Mouse (Mus musculus): ENCODE measurements around the gene Apmap. TPM values are rescaled to one million over a fixed set of nuclear protein-coding genes. Genes with fewer than 3 reads are reported as not detected.

Gene Apmap
- polyA plus RNA-seq, 1 experiment from 2014 or later: 35.7 TPM

DNA sequence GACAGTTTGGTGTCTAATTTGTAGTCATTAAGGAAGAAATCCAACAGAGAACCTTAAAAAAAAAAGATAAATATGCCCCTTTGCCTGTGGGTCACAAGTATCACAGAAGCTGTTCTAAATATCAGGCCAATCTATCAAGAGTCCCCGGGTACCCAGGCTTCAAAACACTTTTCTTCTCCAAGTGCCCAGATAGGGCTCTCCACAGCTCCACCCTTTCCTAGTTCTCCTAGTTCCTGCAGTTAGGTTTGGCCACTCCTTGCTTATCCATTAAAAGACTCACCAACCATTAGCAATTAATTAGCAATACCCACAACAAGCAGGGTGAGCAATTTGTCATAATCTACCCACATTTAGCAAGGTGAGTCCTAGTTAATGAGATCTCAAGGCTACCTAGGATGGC, 1.3 kb downstream of the Apmap start:
- H3K27ac ChIP-seq: no peak overlapping the region
- ATAC-seq (ENCODE audit: low FRiP score): no peak
- H3K4me1 ChIP-seq: peaks cover 9% of the 10 kb centered on the region
- H3K4me2 ChIP-seq: peak overlapping the region; percentile 86
- no peaks in the 10 kb centered on the region for H3K36me3 ChIP-seq (replicated peaks)
- H3K27me3 ChIP-seq: no peaks in the 10 kb centered on the region
- H3K9ac ChIP-seq: no peak overlapping the region
- WGBS: 86% methylated on average over 1 of the region's 1 CpGs
- no peaks in the 10 kb centered on the region for H3K9me3 ChIP-seq
- peak overlapping the region; percentile 88 for H3K4me3 ChIP-seq (replicated peaks)

DNA sequence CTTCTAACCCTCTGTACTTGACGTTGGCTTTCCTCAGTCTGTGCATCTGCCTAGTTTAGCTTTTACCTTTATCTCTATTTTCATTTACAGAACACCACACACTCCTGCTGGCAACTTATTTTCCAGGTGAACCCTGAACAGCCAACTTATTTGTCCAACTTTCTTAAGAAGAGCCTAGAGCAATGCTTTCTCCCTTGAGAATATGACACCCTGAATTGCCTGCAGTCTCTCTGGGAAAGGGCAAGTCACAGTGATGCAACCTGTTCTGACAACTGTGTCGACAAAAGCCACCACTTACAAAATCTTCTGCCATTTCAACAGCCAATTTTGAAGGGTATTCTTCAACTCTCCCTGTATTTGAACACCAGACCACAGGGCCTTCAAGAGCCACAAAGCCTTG, 3.6 kb downstream of the Apmap start:
- Histone ChIP-seq H3K27ac (no peak overlapping the region), H3K4me1 (peaks cover 9% of the 10 kb centered on the region), H3K27me3 (no peaks in the 10 kb centered on the region), H3K9me3 (no peaks in the 10 kb centered on the region), H3K36me3 (replicated peaks) (no peaks in the 10 kb centered on the region), H3K4me3 (replicated peaks) (no peak overlapping the region), H3K4me2 (no peak overlapping the region), H3K9ac (no peak overlapping the region)
- WGBS: 76% methylated on average over 2 of the region's 2 CpGs
- ATAC-seq (ENCODE audit: low FRiP score): no peak

- no peak overlapping the region for H3K9ac ChIP-seq
- no peaks in the 10 kb centered on the region for H3K36me3 ChIP-seq (replicated peaks)
- no peaks in the 10 kb centered on the region for H3K27me3 ChIP-seq
- peaks cover 2% of the 10 kb centered on the region for H3K4me1 ChIP-seq
- H3K4me2 ChIP-seq: no peak overlapping the region
- H3K27ac ChIP-seq: no peak overlapping the region
- no peak overlapping the region for H3K4me3 ChIP-seq (replicated peaks)
- ATAC-seq (ENCODE audit: low FRiP score): no peak
- H3K9me3 ChIP-seq: no peaks in the 10 kb centered on the region
- 96% methylated on average over 2 of the region's 2 CpGs for WGBS
Measured at GRCm38 (mm10) chr2:150602166-150602565, 6.2 kb downstream of the Apmap start.

DNA sequence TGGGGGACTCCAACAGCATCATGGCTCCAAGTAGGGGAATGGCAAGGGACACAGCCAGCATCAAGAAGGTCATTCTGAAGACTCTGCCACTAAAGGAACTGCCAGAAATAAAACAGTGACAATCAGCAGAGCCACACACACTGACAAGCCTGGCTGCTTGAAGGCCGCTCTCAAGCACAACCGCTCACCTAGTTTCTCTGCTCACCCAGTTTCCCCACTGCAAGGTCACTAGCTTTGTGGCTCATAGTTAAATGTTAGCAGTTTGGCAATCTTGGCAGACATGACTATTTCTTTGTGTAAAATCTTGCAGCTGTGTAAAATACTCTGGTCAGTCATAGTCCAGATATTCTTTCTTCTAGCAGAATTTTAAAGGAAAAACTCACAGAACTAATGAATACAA, 8.1 kb downstream of the Apmap start:
- WGBS: 95% methylated on average over 2 of the region's 2 CpGs
- no peaks in the 10 kb centered on the region for H3K36me3 ChIP-seq (replicated peaks)
- no peaks in the 10 kb centered on the region for H3K27me3 ChIP-seq
- H3K4me1 ChIP-seq: no peaks in the 10 kb centered on the region
- no peak overlapping the region for H3K4me3 ChIP-seq (replicated peaks)
- no peak overlapping the region for H3K27ac ChIP-seq
- no peaks in the 10 kb centered on the region for H3K9me3 ChIP-seq
- ATAC-seq (ENCODE audit: low FRiP score): no peak
- H3K4me2 ChIP-seq: no peak overlapping the region
- no peak overlapping the region for H3K9ac ChIP-seq

DNA sequence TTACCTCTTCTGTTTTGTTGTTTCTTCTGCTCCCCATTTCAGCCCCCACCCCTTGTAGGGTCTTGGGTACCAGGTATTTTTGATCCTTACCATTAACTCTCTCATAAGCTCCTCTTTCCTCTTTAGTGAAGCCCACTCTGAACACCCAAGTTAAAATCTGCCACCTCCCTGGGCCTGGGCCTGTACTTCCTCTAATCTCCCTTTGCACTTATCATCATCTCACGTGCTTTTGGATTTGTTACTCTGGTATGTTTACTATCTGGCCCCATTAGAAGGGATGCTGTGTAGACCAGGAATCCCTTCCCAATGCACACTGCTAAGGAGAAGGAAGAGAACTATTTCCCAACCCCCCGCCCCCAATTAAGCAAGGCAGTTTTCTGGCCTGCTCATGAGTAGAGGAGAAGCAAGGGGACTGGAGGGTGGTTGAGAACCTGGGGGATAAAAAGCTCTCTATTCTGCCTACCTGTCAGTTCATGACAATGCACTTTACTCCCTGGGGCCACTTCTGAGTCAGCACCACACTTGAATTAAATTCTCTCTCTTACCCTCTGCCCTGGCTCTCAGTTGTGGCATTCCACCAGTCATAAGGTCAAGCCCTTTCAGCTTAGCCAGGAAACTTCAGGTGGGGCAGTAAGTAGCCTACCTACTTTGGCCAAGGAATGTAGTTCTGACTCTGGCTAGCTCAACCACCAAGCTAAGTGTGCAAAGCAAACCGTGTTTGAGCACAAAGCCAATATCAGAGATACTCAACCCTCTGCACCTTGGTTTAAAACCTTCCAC, 12.8 kb downstream of the Apmap start:
- peaks cover 12% of the 10 kb centered on the region; the same call in 1 of the 2 replicates for H3K36me3 ChIP-seq (replicated peaks)
- no peak for ATAC-seq (ENCODE audit: low FRiP score)
- H3K27me3 ChIP-seq: no peaks in the 10 kb centered on the region
- no peak overlapping the region for H3K27ac ChIP-seq
- no peak overlapping the region for H3K4me3 ChIP-seq (replicated peaks)
- H3K4me2 ChIP-seq: no peak overlapping the region
- 91% methylated on average over 3 of the region's 3 CpGs for WGBS
- no peak overlapping the region for H3K9ac ChIP-seq
- H3K4me1 ChIP-seq: no peaks in the 10 kb centered on the region
- no peaks in the 10 kb centered on the region for H3K9me3 ChIP-seq

DNA sequence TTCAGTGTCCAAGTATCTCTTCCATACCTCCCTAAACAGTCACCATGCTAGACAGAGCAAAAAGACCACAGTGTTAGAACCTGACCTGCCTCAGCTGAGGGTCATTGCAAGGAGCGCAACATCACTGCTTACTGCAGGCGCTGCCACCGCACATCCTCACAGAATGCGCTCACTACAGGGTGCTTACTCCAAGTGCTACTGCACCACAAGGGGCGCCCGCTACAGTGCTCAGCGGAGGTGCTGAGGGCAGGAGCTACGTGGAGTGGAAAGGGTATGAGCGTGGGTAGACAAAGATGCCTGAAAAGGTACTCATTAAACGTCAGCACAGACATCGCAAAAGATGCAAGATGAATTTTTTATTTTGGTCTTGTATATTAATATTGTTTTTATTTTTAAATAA, 19.3 kb downstream of the Apmap start:
- Histone ChIP-seq H3K4me2 (no peak overlapping the region), H3K4me3 (replicated peaks) (no peak overlapping the region), H3K27me3 (no peaks in the 10 kb centered on the region), H3K4me1 (no peaks in the 10 kb centered on the region), H3K27ac (no peak overlapping the region), H3K36me3 (replicated peaks) (peaks cover 54% of the 10 kb centered on the region), H3K9ac (no peak overlapping the region), H3K9me3 (no peaks in the 10 kb centered on the region)
- no peak for ATAC-seq (ENCODE audit: low FRiP score)
- 72% methylated on average over 11 of the region's 11 CpGs for WGBS

GRCm38 (mm10) chr2:150579628-150580027, 28.7 kb downstream of the Apmap start:
- WGBS: 92% methylated on average over 1 of the region's 1 CpGs
- Histone ChIP-seq H3K9ac (no peak overlapping the region), H3K27ac (no peak overlapping the region), H3K36me3 (replicated peaks) (peaks cover 19% of the 10 kb centered on the region), H3K9me3 (no peaks in the 10 kb centered on the region), H3K27me3 (no peaks in the 10 kb centered on the region), H3K4me1 (no peaks in the 10 kb centered on the region), H3K4me2 (no peak overlapping the region), H3K4me3 (replicated peaks) (no peak overlapping the region)
- ATAC-seq (ENCODE audit: low FRiP score): no peak

DNA sequence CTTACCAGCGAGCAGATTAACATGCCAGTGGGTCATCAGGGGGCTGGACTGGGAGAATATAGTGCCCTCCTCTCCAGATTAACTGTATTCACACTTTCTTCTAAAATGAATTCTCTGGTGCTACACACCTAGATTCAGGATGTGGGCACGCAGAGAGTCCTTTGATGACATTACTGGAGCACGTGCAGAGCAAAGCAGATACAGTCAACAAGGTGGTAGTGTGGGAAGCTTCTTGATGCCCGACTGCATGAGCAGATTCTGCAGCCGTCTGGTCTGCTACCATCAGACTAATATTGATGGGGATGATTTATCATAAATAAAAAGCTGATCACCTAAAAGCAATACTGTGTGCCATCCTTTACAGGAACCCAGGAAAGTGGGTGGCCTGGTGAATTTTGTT, 29.8 kb downstream of the Apmap start:
- no peaks in the 10 kb centered on the region for H3K4me1 ChIP-seq

GRCm38 (mm10) chr2:150576256-150576655, 32.1 kb downstream of the Apmap start:
- ATAC-seq (ENCODE audit: low FRiP score): no peak
- Histone ChIP-seq H3K36me3 (replicated peaks) (0 out of 2 replicates have a peak, but pooled peaks cover 4% of the 10 kb centered on the region), H3K27ac (no peak overlapping the region), H3K9me3 (no peaks in the 10 kb centered on the region), H3K4me1 (no peaks in the 10 kb centered on the region), H3K4me2 (no peak overlapping the region), H3K9ac (no peak overlapping the region), H3K27me3 (no peaks in the 10 kb centered on the region), H3K4me3 (replicated peaks) (no peak overlapping the region)
- 90% methylated on average over 1 of the region's 1 CpGs for WGBS

More for the DNA sequence above, 29.8 kb downstream of the Apmap start:
- Histone ChIP-seq H3K36me3 (replicated peaks) (peaks cover 9% of the 10 kb centered on the region), H3K27ac (no peak overlapping the region), H3K4me2 (no peak overlapping the region), H3K9me3 (no peaks in the 10 kb centered on the region), H3K9ac (no peak overlapping the region), H3K27me3 (no peaks in the 10 kb centered on the region), H3K4me3 (replicated peaks) (no peak overlapping the region)
- 85% methylated on average over 5 of the region's 5 CpGs for WGBS
- no peak for ATAC-seq (ENCODE audit: low FRiP score)

DNA sequence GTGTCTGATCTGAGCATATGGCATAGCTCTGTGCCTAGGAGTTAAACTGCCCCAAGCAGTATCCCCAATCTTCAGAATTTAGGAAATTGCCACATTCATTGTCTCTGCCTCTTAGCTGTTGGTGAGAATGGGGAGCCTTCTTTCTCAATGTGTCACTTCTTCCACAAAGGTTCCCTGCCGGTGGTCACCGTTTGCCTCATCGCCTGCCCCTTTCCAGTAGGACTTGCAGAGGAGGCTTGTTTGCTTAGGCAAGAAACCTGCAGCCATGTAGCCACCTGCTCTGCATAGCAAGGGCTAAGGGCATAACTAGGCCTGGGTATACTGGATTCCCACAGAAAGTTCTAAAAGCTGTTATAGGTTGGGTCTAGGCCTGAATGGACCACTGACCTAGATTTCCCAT, 35.9 kb downstream of the Apmap start:
- H3K4me1 ChIP-seq: no peaks in the 10 kb centered on the region
- ATAC-seq (ENCODE audit: low FRiP score): no peak

DNA sequence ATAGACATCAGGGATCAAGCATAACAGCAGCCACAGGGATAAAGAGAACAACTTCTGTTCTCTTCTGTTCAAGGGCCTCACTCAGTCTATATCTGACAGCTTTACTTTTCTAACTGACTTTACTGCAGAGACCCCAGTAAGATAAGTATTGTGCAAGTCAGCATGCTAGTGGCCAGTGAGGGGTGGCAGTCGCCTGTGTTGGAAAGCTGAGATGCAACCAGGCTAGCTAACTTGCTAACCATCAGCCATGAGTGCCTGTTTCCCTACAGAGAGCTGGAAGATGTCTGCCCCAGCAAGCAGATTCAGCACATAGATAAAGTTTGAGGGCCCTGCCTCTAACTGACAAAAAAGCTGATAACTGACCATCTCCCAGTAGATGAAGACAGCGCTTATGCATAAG, 37.6 kb downstream of the Apmap start:
- Histone ChIP-seq H3K4me2 (no peak overlapping the region), H3K27ac (no peak overlapping the region), H3K27me3 (no peaks in the 10 kb centered on the region), H3K4me3 (replicated peaks) (no peak overlapping the region), H3K9me3 (no peaks in the 10 kb centered on the region), H3K4me1 (no peaks in the 10 kb centered on the region), H3K9ac (no peak overlapping the region), H3K36me3 (replicated peaks) (no peaks in the 10 kb centered on the region)
- ATAC-seq (ENCODE audit: low FRiP score): no peak
- whole genome bisulfite sequencing: 92% methylated on average over 2 of the region's 2 CpGs

More for the DNA sequence above, 35.9 kb downstream of the Apmap start:
- no peak overlapping the region for H3K9ac ChIP-seq
- H3K36me3 ChIP-seq (replicated peaks): no peaks in the 10 kb centered on the region
- 88% methylated on average over 3 of the region's 3 CpGs for WGBS
- H3K4me3 ChIP-seq (replicated peaks): no peak overlapping the region
- no peak overlapping the region for H3K4me2 ChIP-seq
- no peaks in the 10 kb centered on the region for H3K27me3 ChIP-seq
- no peaks in the 10 kb centered on the region for H3K9me3 ChIP-seq
- no peak overlapping the region for H3K27ac ChIP-seq

- no peaks in the 10 kb centered on the region for H3K36me3 ChIP-seq (replicated peaks)
- H3K27me3 ChIP-seq: no peaks in the 10 kb centered on the region
- H3K4me2 ChIP-seq: no peak within 1 kb of the TSS
- WGBS: 77% methylated on average over 11 of the region's 11 CpGs
- no peak within 1 kb of the TSS for H3K4me3 ChIP-seq (replicated peaks)
- no peaks in the 10 kb centered on the region for H3K9me3 ChIP-seq
- no peaks in the 10 kb centered on the region for H3K4me1 ChIP-seq
- no peak within 1 kb of the TSS for H3K27ac ChIP-seq
- no peak for ATAC-seq (ENCODE audit: low FRiP score)
- H3K9ac ChIP-seq: no peak within 1 kb of the TSS
Measured at GRCm38 (mm10) chr2:150569847-150570590, 38.3 kb downstream of the Apmap start, which contains the start of gene Cst7. TSS of gene Cst7 (plus strand) at chr2:150570415.

- no peak overlapping the region for H3K4me2 ChIP-seq
- H3K36me3 ChIP-seq (replicated peaks): no peaks in the 10 kb centered on the region
- H3K9ac ChIP-seq: no peak overlapping the region
- no peak for ATAC-seq (ENCODE audit: low FRiP score)
- no peak overlapping the region for H3K4me3 ChIP-seq (replicated peaks)
- no peaks in the 10 kb centered on the region for H3K9me3 ChIP-seq
- no peak overlapping the region for H3K27ac ChIP-seq
- no peaks in the 10 kb centered on the region for H3K27me3 ChIP-seq
- H3K4me1 ChIP-seq: no peaks in the 10 kb centered on the region
- 88% methylated on average over 2 of the region's 2 CpGs for WGBS
Measured at GRCm38 (mm10) chr2:150567051-150567450, 41.3 kb downstream of the Apmap start.
